Mouse (Mus musculus) spleen, postnatal 36 days (tissue): ENCODE results near the gene Uggt1.

Source experiments
- DNase-seq, 2 experiments: peaks; one replicate each; pipeline ENCODE4 v3.0.0; 2022; ENCODE audit warnings: low spot score in 2 of 2, mixed read lengths in 1 of 2

The Uggt1 gene

DNA sequence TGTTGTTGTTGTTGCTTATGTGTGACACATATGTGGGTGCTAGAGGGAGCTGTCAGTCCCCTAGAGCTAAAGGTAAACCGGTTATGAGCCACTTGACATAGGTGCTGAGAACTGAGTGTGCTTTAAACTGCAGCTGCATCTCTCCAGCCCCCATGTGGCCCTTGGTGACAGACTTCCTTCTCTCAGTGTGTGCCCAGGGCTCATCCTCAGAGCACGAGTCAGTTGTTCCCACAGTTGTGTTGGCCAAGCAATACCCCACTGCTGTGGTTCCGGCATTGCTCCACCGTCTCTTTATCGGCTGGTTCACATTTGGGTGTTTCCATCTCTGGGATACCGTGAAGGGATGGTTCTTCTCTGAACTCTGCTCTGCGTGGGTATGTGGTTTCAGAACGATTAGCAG is 12.8 kb upstream of the Uggt1 start:
- DNase-seq, result no peak

DNA sequence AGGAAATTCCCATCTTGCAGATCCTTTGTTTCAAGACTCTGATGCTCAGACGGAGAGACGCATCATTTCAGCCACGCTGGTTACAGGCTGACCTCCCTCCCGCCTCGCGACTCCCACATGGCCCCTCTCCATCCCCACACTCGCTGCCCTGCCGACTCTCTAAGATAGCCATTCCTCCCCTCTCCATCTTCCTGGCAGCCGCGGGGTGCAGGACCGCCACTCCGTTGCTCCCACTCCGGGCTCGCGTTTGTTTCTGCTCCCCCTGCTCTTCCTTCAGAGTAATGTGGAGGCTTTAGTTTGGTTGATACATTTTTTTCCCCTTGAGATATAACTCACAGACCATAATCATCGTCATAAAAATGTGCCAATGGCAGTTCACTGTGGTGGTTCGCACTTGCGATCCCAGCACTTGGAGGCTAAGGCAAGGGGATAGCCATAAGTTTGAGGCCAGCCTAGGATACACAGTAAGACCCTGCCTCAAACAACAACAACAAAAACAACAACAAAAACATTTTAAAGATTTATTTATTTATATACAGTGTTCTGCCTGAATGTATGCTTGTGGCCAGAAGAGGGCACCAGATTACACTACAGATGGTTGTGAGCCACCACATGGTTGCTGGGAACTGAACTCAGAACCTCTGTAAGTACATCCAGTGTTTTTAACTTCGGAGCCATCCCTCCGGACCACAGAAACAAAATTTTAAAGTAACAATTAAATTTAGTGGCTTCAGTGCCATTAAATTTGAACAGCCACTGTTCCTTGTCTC is 11.5 kb upstream of the Uggt1 start:
- DNase-seq, result no peak

GRCm38 (mm10) chr1:36254635-36255360 is 10.3 kb upstream of the Uggt1 start:
- DNase-seq, result no peak

- peak; percentile 75 to 86 for DNase-seq
Observed at GRCm38 (mm10) chr1:36252791-36253190, 8.3 kb upstream of the Uggt1 start.

DNA sequence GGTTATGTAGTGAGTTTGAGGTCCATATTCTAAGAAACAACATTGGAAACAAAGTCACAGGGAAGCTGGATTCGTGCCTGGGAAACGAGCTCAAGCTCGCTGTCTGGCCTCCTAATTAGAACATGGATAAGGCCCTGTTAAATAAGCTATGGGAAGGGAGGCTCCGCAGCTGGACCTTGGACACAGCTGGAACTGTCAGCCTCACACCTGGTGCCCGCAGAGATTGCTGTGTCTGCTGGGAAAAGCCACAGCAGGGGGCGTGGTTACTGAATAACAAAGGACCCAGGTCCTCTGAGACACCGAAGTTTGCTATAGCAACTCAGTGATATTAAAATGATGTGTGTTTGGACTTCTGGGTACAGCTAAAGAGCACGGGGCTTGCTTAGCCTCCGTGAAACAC is 6.9 kb upstream of the Uggt1 start:
- no peak for DNase-seq

GRCm38 (mm10) chr1:36246688-36247087 is 2.2 kb upstream of the Uggt1 start:
- DNase-seq, result no peak

GRCm38 (mm10) chr1:36244828-36245215 is 302 bp upstream of the Uggt1 start:
- no peak for DNase-seq

- no peak for DNase-seq
Observed at GRCm38 (mm10) chr1:36243447-36244057, 968 bp downstream of the Uggt1 start.

GRCm38 (mm10) chr1:36241903-36242429 is 2.6 kb downstream of the Uggt1 start:
- no peak for DNase-seq

DNA sequence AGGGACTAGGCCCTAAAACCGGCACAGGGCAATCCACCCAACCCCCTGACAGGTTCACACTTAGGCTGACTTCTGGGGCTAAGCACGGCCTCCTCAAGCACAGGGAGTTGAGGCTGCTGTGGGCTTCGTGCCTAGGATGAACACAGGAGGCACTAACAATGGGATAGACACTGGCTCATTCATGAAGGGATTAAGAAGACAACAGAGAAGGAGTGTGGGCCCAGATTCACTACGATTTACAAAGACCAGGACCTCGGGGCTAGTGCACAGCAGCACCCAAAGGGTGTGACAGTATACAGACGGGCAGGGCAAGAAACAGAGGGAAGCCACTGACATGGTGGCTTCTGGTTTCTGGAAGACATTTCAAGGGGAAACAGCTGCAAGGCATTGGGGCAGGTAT is 4.3 kb downstream of the Uggt1 start:
- DNase-seq, result no peak

GRCm38 (mm10) chr1:36239396-36239795 is 5.1 kb downstream of the Uggt1 start:
- DNase-seq, result no peak

DNA sequence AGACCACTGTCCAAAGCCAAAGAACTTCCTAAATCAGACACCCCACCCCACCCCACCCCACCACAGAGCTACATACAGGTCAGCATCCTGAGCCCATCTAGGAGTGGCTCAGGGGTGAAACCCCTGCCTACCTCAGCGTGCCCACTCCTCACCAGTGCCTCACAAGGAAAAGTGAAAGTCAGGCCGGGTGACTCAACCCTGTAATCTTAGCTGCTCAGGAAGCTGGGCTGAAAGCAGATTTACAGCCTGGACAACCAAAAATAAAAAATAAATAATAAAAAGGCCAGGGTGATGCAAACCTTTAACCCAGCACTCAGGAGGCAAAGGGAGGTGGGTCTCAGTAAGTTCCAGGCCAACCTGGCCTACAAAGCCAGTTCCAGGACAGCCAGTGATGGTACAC is 8.7 kb downstream of the Uggt1 start:
- no peak for DNase-seq

GRCm38 (mm10) chr1:36235057-36235639 is 9.4 kb downstream of the Uggt1 start:
- no peak for DNase-seq

- no peak for DNase-seq
Observed at GRCm38 (mm10) chr1:36233218-36233617, 11.3 kb downstream of the Uggt1 start.

DNA sequence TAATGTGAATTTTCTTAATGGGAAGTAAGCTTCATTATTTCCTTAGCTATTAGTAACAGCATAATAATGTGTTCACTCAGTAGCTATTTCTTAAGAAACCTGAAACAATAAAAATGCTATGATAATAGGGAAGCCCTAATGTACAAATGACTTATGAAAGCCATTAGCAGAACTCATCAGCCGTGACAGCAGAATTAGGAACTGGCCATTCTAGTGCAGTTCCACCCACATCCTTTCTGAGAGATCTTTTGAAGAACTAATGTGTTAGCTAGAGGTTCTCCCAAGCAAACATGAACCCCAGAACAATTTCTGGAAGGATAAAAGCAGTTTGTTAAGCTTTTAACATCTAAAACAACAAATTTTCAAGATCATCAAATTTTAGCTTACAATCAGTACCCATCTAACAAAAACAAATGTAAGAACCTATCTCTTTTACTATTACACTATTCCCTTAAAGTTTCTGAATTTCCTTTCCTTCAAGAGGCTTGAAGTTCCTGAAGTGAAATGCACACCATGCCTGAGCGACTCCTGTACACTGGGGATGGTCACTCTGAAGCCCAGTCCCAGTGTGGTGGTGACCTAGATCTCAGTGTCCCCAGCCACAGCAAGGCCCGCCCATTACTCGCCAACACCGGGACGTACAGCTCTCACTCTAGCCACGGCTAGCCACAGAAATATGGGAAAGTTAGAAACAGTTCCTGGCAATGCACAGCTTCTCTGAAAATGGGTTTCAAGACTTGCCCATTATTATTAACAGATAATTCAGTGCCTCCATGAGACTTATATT is 13.4 kb downstream of the Uggt1 start:
- DNase-seq, result peak; percentile 53 to 57

GRCm38 (mm10) chr1:36228461-36228860 is 16.1 kb downstream of the Uggt1 start:
- DNase-seq, result no peak

- DNase-seq, result no peak
Observed at GRCm38 (mm10) chr1:36224648-36225047, 19.9 kb downstream of the Uggt1 start.

DNA sequence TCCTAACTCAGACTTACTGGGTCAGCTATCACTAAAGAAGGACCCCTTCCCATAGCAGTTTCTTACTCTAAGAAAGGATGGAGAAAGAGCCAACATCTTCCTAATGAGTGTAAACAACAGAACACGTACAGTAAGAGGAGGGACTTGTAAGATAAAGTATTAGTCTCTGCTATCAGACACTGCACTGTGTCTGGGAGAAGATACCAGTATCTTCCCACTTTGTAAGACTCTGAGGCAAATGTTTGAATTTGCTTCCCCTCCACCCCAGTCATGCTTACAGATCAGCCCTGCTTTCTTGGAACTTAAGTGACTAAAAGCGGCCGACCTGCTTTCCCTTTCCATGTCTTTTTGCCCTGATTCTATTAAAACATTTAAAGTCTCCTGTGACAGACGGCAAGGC is 30.2 kb downstream of the Uggt1 start:
- no peak for DNase-seq

DNA sequence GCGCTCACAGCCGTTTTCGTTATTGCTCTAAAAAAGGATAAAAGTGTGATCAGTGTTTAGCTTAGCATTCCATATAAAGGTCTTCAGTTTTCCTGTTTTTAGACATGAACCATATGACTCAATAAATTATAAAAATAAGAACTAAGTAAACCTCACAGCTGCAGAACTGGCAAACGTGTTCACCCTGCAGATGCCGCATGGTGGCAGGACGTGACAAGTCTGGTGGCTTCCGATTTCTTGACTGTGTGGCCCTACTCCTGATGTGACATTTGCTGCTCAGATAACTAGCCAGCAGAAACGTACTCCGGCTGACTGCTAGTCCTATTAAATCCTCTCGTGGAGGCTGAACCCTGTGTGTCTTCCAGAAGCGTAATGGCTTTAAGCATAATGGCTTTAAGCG is 42.8 kb downstream of the Uggt1 start:
- DNase-seq, result no peak

DNA sequence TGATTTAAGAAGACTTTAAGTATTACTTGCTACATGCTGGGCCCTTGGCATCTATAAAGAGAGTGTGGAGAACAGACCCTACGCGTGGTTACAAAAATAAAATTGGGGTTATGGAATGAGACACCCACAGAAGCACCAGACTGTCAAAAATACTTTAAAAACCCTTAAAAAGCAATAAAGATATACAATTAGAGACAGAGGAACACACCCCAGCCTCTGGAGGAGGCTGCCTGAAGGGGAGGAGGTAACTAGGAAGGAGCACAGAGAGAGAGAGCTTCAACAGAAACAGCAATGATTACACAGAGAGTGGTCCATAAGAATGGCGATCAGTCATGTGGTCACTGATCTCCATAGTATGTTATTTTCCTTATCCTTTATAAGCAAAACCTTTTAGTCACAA is 50.0 kb downstream of the Uggt1 start:
- no peak for DNase-seq

GRCm38 (mm10) chr1:36191966-36192365 is 52.6 kb downstream of the Uggt1 start:
- no peak for DNase-seq
